Mouse (Mus musculus) spleen, embryonic (tissue): ENCODE data around the gene Treh.
"Not testable (repeated sequence)": the region's sequence is repeated elsewhere in the genome, so short reads cannot be mapped to it uniquely, and the experiment has no call there.

ENCODE experiments used
- CTCF ChIA-PET: fragments of 350-600 bp; sonication (Branson Sonifier 250); formaldehyde crosslinking; loops from one replicate; lab custom pipeline; 2022; lab: Charles Lee

The Treh gene

GRCm38 (mm10) chr9:44673005-44673404 lies at the start of gene Treh:
Gene Treh, plus strand, starts transcription at chr9:44673233.
- CTCF ChIA-PET: no interaction called here

GRCm38 (mm10) chr9:44624390-44624789 lies 48.6 kb upstream of the Treh start:
- CTCF ChIA-PET: interaction anchor here (0.5 to 1.1 kb wide), 4 partner anchors 17 to 108 kb away, joined by 3 to 16 read pairs (median 6); no protein-coding TSS in a partner anchor

- CTCF ChIA-PET: interaction anchor here (0.7 kb wide), 1 partner anchor 21 kb away, joined by 4 read pairs; no protein-coding TSS in a partner anchor
These were observed 46.8 kb upstream of the Treh start for GRCm38 (mm10) chr9:44626268-44626667.

GRCm38 (mm10) chr9:44637551-44638169 lies 35.4 kb upstream of the Treh start:
- CTCF ChIA-PET: no interaction called here

GRCm38 (mm10) chr9:44638726-44639125 lies 34.3 kb upstream of the Treh start:
- CTCF ChIA-PET: not testable (repeated sequence)

- CTCF ChIA-PET: not testable (repeated sequence)
These were observed 33.0 kb upstream of the Treh start for GRCm38 (mm10) chr9:44640028-44640427.

GRCm38 (mm10) chr9:44640646-44641357 lies 32.2 kb upstream of the Treh start:
- CTCF ChIA-PET: interaction anchor here (0.6 to 1.0 kb wide), 3 partner anchors 12 to 28 kb away, joined by 3 to 9 read pairs (median 5); no protein-coding TSS in a partner anchor

- CTCF ChIA-PET: interaction anchor here (0.6 to 1.0 kb wide), 3 partner anchors 11 to 29 kb away, joined by 3 to 9 read pairs (median 5); no protein-coding TSS in a partner anchor
These were observed 31.4 kb upstream of the Treh start for GRCm38 (mm10) chr9:44641616-44642015.

GRCm38 (mm10) chr9:44643103-44643502 lies 29.9 kb upstream of the Treh start:
- CTCF ChIA-PET: interaction anchor here (0.6 kb wide), 1 partner anchor 10 kb away, joined by 3 read pairs; no protein-coding TSS in a partner anchor

- CTCF ChIA-PET: interaction anchor here (0.5 kb wide), 1 partner anchor 49 kb away, joined by 4 read pairs; no protein-coding TSS in a partner anchor
These were observed 28.8 kb upstream of the Treh start for GRCm38 (mm10) chr9:44644186-44644585.

GRCm38 (mm10) chr9:44645481-44645880 lies 27.6 kb upstream of the Treh start:
- CTCF ChIA-PET: interaction anchor here (0.6 kb wide), 1 partner anchor 148 kb away, joined by 4 read pairs; no protein-coding TSS in a partner anchor

GRCm38 (mm10) chr9:44645924-44646323 lies 27.1 kb upstream of the Treh start:
- CTCF ChIA-PET: interaction anchor here (0.6 kb wide), 1 partner anchor 656 kb away, joined by 6 read pairs; no protein-coding TSS in a partner anchor

GRCm38 (mm10) chr9:44646366-44646765 lies 26.7 kb upstream of the Treh start:
- CTCF ChIA-PET: interaction anchor here (0.6 kb wide), 1 partner anchor 656 kb away, joined by 6 read pairs; no protein-coding TSS in a partner anchor

GRCm38 (mm10) chr9:44647026-44647425 lies 26.0 kb upstream of the Treh start:
- CTCF ChIA-PET: no interaction called here

GRCm38 (mm10) chr9:44647656-44648055 lies 25.4 kb upstream of the Treh start:
- CTCF ChIA-PET: no interaction called here

- CTCF ChIA-PET: no interaction called here
These were observed 24.2 kb upstream of the Treh start for GRCm38 (mm10) chr9:44648881-44649281.

GRCm38 (mm10) chr9:44652027-44652426 lies 21.0 kb upstream of the Treh start:
- CTCF ChIA-PET: interaction anchor here (0.6 to 1.2 kb wide), 11 partner anchors 11 to 253 kb away, joined by 3 to 10 read pairs (median 3); no protein-coding TSS in a partner anchor

- CTCF ChIA-PET: no interaction called here
These were observed 19.1 kb upstream of the Treh start for GRCm38 (mm10) chr9:44653896-44654295.

- CTCF ChIA-PET: interaction anchor here (0.6 to 0.7 kb wide), 3 partner anchors 9 to 130 kb away, joined by 3 to 4 read pairs (median 3); no protein-coding TSS in a partner anchor
These were observed 17.7 kb upstream of the Treh start for GRCm38 (mm10) chr9:44655098-44656066.

GRCm38 (mm10) chr9:44663706-44664105 lies 9.3 kb upstream of the Treh start:
- CTCF ChIA-PET: no interaction called here

- CTCF ChIA-PET: no interaction called here
These were observed 1.6 kb upstream of the Treh start for GRCm38 (mm10) chr9:44671416-44671815.
